Mouse (Mus musculus) G1E (cell line): ENCODE data around the gene Nkx2-2.

ENCODE experiments used
- CTCF ChIP-seq: IDR thresholded peaks from 2 replicates; pipeline ENCODE4 v1.5.1; 2012; ENCODE audit warnings: low read depth, low read length, inconsistent platforms, mixed read lengths
- GATA1 ChIP-seq: IDR thresholded peaks from 2 replicates; pipeline ENCODE4 v1.6.1; 2012; ENCODE audit warnings: borderline replicate concordance, low read length, inconsistent platforms, mixed read lengths
- GATA2 ChIP-seq: IDR thresholded peaks from 2 replicates; pipeline ENCODE4 v1.6.1; 2012; ENCODE audit warnings: low read depth, low read length, inconsistent platforms, borderline replicate concordance
- TAL1 ChIP-seq: conservative IDR thresholded peaks from 2 replicates; pipeline ENCODE4 v1.6.1; 2012; ENCODE audit warnings: low read depth, low read length, inconsistent platforms, mixed read lengths

GRCm38 (mm10) chr2:147188871-147189545 lies 5.0 kb downstream of the Nkx2-2 start:
- TF ChIP-seq CTCF (no peak), TAL1 (no peak), GATA2 (no peak), GATA1 (no peak)
